Mouse (Mus musculus) heart, adult 18-20 months (tissue): ENCODE data around the gene Parp8. TPM values are rescaled to one million over a fixed set of nuclear protein-coding genes. Genes with fewer than 3 reads are reported as not detected.
"Not testable (repeated sequence)": the region's sequence is repeated elsewhere in the genome, so short reads cannot be mapped to it uniquely, and the experiment has no call there.

Experiments used
- DNase-seq, 2 experiments: peaks; one replicate each; pipeline ENCODE4 v3.0.0; 2021 to 2022; ENCODE audit warnings: mixed read lengths in 1 of 2
- total RNA-seq, 2 experiments: library from RNA; stranded (reverse); gene quantifications; 2 replicates each; pipeline ENCODE4 v1.2.3; 2021

Gene Parp8
- total RNA-seq, 2 experiments from 2014 or later: 8.1 to 9.0 TPM

- DNase-seq: no peak
Observed at GRCm38 (mm10) chr13:116962480-116963462, 62.6 kb downstream of the Parp8 start.

DNA sequence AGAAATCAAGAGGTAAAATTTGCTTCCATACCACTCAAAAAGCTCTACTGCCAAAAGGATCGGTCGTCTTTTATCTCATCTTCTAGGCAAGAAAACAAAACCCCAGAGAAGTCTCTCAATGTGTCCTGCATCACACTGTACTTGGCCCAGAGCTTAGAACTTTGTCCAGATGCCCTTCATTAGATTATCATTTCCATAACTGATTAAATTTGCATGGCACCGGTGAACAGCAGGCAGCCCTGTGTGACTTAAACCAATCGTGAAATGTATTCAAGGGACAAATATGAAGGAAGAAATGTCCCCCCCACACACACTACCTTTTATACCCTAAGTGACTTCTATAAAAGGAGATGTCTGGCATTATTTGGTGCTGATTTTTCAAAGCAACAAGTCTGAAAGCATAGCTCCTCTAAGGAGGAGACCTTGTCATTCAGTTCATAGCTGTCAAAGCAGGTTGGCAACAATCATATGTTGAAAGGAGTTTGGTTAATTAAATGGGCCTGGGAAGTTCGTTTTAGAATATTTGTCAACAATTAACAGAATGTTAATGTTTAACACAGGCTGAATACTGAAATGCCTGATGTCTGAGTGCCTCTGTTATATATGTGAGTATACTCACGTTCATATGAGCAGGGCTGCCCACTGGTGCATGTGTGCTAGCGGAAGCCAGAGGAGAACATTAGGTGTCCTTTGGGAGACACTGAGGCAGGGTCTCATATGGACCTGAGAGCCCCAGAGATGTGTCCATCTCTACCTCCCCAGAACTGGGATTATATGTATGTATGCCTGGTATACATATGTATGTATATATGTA lies 66.4 kb downstream of the Parp8 start:
- DNase-seq: no peak

DNA sequence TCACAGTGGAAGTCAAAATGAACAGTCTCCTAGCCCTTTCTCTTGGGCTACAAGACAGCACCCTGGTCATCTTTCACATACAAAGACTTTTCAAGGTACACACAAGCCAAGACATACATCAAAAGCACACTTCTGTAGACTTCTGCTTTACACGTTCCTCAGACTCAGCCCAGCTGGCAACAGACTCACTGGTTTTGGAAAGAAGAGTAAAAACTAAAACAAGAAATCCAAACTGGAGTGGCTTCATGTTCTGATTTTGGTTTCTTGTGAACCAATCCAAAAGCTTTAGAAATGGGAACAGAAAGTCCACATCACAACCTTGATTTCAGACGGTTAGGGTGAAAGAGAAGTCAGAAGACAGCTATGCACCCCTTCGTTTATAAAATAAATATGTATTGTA lies 67.8 kb downstream of the Parp8 start:
- no peak for DNase-seq

GRCm38 (mm10) chr13:116951336-116951735 lies 74.0 kb downstream of the Parp8 start:
- no peak for DNase-seq

- peak in 1 of 2 experiments; percentile 14 for DNase-seq
Observed at GRCm38 (mm10) chr13:116949527-116949926, 75.8 kb downstream of the Parp8 start.

DNA sequence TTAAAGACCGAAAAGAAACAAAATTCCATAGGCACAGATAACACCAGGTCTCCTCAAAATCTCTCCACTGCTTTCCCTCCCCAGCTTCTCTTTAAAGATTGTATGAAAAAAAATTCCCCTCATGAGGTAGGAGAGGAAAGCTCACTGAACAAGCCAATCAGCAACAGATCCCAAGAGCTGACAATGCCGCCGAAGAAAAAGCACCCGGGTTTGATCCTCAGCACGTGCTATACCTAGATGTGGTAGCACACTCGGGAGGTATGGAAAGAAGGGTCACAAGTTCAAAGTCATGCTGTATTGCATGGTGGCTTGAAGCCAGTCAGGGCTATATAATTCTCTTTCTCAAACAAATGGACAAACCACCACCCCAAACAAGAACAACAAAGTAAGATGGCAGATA lies 76.3 kb downstream of the Parp8 start:
- no peak for DNase-seq

GRCm38 (mm10) chr13:116948299-116948659 lies 77.1 kb downstream of the Parp8 start:
- DNase-seq: peak in 1 of 2 experiments; percentile 12

DNA sequence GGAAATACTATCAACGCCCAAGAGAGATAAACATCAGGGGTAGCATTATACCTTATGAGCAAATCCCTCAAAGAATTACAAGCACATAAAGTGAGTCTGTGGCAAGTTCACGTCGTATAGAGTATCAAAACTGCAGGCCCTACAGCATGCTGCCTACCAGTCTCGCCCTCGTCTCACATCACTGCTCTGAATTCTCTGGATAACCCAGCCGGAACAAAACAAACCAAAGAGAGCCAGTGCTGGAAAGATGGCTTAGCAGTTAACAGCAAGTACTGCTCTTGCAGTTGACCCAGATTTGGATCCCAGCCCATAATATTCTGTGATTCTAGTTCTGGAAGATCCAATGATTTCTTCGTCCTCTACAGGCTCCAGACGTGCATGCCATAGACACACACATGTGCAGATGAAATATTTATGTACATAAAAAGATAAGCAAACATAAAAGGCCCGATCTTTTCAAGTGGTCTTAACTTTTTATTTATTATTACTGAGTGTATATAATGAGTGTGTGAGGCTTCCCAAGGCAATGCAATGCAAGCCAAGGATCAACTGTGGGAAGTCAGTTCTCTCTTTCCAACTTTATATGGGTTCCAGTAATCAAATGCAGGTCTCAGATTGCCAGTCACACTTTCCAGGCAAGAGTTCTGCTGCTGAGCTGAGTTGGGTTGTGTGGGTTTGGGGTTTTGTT lies 77.6 kb downstream of the Parp8 start:
- peak in 1 of 2 experiments; percentile 14 for DNase-seq

DNA sequence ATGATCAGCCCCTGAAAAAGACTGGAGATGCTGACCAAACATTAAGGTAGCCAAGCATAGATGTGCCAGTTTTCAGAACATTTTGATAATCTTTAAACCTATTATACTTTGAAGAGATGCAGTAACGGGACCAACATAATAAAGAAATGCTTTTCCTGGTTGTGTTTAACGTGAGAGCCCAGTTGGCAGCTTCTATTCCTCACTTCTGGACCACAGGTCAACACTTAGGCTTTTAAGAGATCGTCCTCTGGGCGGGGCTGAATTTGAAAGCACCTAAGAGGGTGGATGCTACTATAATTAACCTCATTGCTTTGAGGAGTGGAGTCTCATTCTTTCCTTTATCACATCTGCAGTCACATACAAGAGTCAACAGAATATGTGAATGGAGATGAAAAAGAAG lies 78.8 kb downstream of the Parp8 start:
- no peak for DNase-seq

- DNase-seq: no peak
Observed at GRCm38 (mm10) chr13:116941280-116942015, 83.9 kb downstream of the Parp8 start.

DNA sequence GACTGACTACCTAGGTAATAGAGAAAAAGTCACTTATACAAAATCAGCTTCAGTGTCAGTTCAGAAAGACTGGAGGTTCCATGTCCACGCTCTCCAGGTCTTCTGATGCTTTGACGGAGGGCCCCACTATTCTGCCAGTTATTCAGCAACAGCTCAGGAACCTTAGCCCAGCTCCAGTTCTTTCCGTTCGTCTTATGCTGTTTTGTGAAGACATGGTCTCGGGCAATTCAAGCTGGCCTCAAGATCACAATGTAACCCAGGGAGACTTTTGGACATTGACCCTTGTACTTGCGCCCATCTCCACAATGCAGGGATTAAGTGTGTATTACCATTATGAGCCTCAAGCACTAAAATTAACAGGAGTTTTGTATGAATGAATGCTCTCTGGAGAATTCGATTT lies 84.6 kb downstream of the Parp8 start:
- DNase-seq: no peak

GRCm38 (mm10) chr13:116937019-116937418 lies 88.3 kb downstream of the Parp8 start:
- DNase-seq: not testable (repeated sequence)

DNA sequence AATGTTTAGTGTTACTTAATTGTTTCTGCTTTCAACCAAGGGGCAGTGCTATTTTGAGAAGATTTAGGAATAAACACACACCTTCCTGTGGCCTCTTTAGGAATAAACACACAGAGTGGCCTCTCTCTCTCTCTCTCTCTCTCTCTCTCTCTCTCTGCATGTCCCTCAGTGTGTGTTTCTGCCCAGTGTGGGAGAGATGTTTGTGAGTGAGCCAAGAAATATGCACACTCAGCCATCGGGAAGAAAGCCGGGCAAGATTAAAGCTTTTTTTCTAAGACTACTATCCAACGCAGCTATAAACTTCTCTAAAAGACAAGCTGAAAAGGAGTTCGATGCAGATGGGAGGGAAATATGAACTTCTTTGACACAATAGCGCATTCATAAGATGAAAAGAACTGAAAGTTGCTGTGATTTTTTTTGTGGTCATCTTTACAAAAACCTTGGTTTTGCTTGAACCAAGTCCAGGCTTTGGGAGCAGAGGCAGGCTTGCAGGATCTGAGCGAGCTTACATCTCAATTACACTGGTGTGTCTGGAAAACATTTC lies 107.9 kb downstream of the Parp8 start:
- DNase-seq: no peak

DNA sequence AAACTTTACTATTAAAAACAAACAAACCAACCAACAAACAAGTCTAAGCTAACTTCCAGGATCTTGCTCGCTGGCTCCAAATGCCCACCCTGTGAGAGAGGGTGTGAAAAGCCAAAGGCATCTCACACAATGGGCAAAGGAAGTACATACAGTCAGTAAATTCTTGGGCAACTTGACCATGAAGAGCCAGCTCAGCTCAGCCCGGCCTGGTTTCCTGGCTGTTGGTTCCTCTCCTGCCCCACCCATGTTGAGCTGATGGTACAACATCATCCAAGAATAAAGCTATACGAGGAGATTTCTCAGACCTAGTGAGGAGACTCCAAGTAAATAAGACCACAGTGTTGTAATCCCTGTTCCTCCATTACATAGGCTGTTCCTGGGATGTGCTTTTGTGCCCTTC lies 117.1 kb downstream of the Parp8 start:
- DNase-seq: no peak

DNA sequence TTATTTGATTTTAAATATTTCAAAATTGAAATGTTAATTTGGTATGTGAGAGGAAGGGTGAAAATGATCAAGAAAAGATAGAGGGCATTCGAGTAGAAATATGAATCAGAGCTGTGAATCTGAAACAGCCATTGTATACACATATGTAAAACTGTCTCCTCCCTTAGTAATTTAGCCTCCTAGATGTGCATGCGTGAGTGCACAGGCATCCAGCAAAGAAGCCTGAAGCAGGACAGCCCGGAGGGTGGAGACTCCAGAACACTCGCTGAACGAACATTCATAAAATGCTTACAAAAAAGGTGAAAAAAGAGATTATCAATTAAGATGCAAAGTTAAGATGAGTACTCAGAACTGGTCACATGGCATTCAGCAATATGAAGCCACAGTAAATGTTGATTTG lies 121.9 kb downstream of the Parp8 start:
- no peak for DNase-seq

GRCm38 (mm10) chr13:116898395-116898794 lies 126.9 kb downstream of the Parp8 start:
- DNase-seq: no peak

DNA sequence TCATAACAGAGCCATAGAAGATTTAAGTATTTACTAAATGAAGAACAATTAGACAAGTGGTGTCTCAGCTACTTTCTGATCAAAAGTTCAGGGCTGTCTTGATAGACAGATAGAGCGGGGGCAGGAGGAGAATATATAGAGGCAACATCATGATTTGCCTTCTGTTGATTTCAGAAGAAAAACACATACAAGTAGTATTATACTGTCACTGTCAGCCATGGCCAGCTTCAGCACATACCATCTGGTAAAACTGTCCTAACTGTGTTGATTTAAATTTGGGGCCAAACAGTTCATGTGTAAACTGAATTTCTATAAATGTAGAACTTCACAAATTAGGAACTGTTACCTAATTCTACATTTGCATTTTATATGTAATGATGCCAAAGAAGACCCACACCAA lies 127.6 kb downstream of the Parp8 start:
- no peak for DNase-seq

DNA sequence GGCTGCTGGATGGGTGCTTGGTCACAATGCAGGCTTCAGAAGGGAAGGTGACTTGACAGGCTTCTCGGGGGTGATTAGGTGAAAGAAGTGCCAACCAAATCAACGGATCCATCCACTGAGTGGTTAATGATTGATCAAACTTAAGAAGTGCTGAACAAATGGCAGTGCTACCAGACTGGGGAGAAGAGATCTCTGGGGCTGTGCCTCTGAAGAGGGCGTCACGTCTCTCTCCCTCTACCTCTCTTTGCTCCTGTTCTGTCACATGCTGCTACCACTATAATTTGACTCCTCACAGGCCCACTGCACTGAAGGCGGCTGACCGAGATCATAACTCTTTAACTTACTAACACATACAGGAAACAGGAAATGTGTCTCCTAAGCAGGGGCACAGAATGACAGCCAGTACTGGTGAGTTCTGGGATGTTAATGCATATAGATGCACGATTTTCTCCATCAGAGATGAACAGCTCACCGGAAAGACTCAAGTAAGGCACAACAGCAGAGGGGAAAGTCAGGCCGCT lies 140.9 kb downstream of the Parp8 start:
- DNase-seq: no peak

DNA sequence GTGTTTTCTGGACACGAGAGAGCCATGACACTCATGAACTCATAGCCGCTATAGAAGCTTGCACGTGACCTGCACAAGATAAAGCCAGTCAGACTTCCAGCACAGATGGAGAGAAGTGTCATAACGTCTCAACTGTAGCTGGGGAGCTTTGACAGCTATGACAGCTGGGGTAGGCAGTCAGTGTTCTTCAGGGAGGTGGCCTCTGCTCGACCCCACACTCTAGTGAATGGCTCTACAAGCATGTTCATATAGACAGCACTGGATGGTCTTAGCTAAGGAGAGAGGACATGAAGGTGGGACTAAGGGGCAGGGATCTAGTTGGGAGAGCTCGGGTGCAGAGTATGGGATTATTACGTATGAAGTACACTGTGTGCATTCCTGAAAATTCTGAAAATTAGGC lies 143.1 kb downstream of the Parp8 start:
- no peak for DNase-seq

DNA sequence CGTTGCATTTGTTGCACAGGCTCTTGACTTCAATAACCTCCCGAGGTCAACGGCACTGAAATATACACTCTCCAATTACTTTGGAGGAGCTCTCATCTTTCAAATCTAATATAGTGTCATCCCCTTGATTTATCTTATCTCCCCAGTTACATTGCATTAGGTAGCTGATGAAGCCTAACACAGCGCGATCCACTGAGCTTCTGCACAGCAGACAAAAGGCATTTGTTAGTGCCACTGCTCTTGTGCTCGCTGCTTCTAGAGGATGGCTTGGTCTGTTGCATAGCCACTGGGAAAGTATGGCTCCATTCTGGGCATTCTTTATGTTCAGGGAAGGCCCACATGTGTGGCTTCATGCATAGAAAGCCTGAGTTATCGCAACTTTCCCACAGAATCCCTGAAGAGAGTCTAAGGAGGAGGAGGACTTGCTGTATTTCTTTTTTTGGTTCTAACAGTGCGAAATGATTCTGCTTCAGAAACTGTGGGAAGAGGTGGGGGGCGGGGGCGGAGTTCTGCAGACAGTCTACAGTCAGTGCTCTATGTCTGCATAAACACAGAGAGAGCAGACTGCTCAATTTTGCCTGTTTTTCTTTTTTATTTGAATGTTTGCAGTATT lies 145.7 kb downstream of the Parp8 start:
- DNase-seq: no peak

DNA sequence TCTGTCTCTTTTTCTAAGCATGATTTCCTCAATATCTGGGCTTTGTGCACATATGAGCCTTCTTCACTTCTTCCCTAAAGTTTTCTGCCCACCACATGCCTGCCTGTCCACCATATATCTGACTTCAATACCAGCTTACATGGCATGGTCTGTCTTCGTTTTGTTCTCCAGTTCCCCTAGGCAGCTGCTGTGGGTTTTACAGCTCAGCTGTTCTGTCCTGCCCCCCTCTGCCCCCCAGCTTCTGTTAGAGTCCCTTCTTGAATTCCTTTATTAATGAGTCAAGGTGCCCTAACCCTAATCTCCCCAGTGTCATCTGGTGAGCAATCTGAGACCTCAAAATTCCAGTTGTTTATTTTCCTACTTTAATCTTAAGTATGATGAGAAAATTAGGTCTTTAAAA lies 155.1 kb downstream of the Parp8 start:
- no peak for DNase-seq
